21 mouse cellular contexts compared by ENCODE assay signal in the genomic region with DNA sequence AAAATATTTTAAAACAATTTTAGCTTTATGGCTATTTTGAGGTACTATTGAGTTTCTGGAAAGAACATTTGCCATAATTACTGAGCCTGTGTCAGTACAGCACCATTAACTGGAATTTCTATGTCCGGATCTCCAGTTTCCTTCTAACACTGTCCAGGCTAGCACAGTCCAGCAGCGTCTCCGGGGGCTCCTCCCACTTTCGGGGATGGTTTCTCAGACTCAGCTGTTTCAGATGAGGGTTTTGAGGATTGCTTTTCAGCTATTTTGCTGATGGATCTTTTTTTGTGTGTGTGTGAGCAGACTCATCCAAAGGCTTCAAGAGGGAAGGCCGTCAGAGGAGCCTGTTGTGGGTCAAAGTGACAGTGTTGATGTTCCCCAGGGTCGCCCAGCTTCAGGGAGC. TPM values are rescaled to one million over a fixed set of nuclear protein-coding genes. Genes with fewer than 3 reads are reported as not detected.
A peak's percentile ranks its signal among the peaks of the same experiment; 100 is the strongest.
DNase-seq lines count a peak whose midpoint lies in the region; ATAC-seq and TF ChIP-seq lines count a peak whose summit lies in the region.
"Had no signal": no experiment of that assay in that cellular context is flagged by ENCODE, and none has a peak within 500 bp of the region (broad histone marks: within the 10 kb centered on the region; RNA-seq: fewer than 3 reads in every experiment).

No protein-coding gene starts in this region.

- 51% methylated on average over 6 of the region's 6 CpGs for whole genome bisulfite sequencing in lung, postnatal 0 days
- WGBS in stomach, postnatal 0 days = 46% methylated on average over 6 of the region's 6 CpGs
- 82% methylated on average over 6 of the region's 6 CpGs for WGBS in forebrain, embryonic 16.5 days

- peaks cover 8% of the 10 kb centered on the region; the same call in 1 of the 2 replicates for H3K4me1 ChIP-seq in lung, postnatal 0 days (ENCODE audit: insufficient read depth, low read depth, low read length)
- peaks cover 2% of the 10 kb centered on the region; the same call in 1 of the 2 replicates for H3K4me1 ChIP-seq in stomach, postnatal 0 days (replicated peaks; ENCODE audit: control insufficient read depth, insufficient read depth)
- peaks cover 28% of the 10 kb centered on the region for H3K4me1 ChIP-seq in forebrain, embryonic 16.5 days (replicated peaks; ENCODE audit: control insufficient read depth, insufficient read depth, low read length)

- TF ChIP-seq CTCF in lung, postnatal 0 days (IDR thresholded peaks at IDR 0.05) = no peak
- TF ChIP-seq CTCF in stomach, postnatal 0 days (IDR thresholded peaks at IDR 0.05; ENCODE audit: low read depth) = no peak

- DNase-seq in gastrocnemius, adult 18-20 months (ENCODE audit: low spot score) = peak; percentile 30
- DNase-seq in gastrocnemius, postnatal 10 days = no peak
- DNase-seq in kidney, adult 11 months = peak; percentile 15
- DNase-seq in kidney, adult 18-20 months = no peak
- no peak for DNase-seq in lung, postnatal 0 days (ENCODE audit: low spot score)
- DNase-seq in lung, postnatal 4 days = no peak
- DNase-seq in stomach, postnatal 0 days (ENCODE audit: low spot score) = no peak
- DNase-seq: adrenal gland, postnatal 14 days; cerebellum, adult 2 months; layer of hippocampus, postnatal 36 days; thymus, postnatal 14 days had no signal

- H3K4me2 ChIP-seq in lung, postnatal 0 days (replicated peaks; ENCODE audit: low read depth, low read length) = no peak overlapping the region
- no peak overlapping the region for H3K4me2 ChIP-seq in stomach, postnatal 0 days (replicated peaks; ENCODE audit: low read depth)
- no peak overlapping the region for H3K4me2 ChIP-seq in forebrain, embryonic 16.5 days (ENCODE audit: low read length)
- H3K4me2 ChIP-seq: embryonic facial prominence, embryonic 15.5 days; heart, embryonic 15.5 days; hindbrain, embryonic 15.5 days had no signal

- H3K27me3 ChIP-seq in lung, postnatal 0 days (replicated peaks; ENCODE audit: insufficient read depth, low read length) = no peaks in the 10 kb centered on the region
- H3K27me3 ChIP-seq in stomach, postnatal 0 days (ENCODE audit: control insufficient read depth, insufficient read depth, low read length) = no peaks in the 10 kb centered on the region
- no peaks in the 10 kb centered on the region for H3K27me3 ChIP-seq in forebrain, embryonic 16.5 days (replicated peaks; ENCODE audit: control insufficient read depth, insufficient read depth, low read length)
- H3K27me3 ChIP-seq: CH12.LX; embryonic facial prominence, embryonic 15.5 days; heart, embryonic 15.5 days; hindbrain, embryonic 15.5 days had no signal

- H3K9me3 ChIP-seq in lung, postnatal 0 days (ENCODE audit: low read length) = no peaks in the 10 kb centered on the region
- H3K9me3 ChIP-seq in stomach, postnatal 0 days (ENCODE audit: control insufficient read depth, low read length) = no peaks in the 10 kb centered on the region
- H3K9me3 ChIP-seq in forebrain, embryonic 16.5 days (ENCODE audit: control insufficient read depth, low read length) = no peaks in the 10 kb centered on the region
- H3K9me3 ChIP-seq: embryonic facial prominence, embryonic 15.5 days; heart, embryonic 15.5 days; hindbrain, embryonic 15.5 days had no signal

- H3K9ac ChIP-seq in lung, postnatal 0 days (replicated peaks; ENCODE audit: low read depth) = no peak overlapping the region
- H3K9ac ChIP-seq in stomach, postnatal 0 days (ENCODE audit: low read length) = no peak overlapping the region
- H3K9ac ChIP-seq in forebrain, embryonic 16.5 days (replicated peaks; ENCODE audit: low read depth, low read length) = no peak overlapping the region
- H3K9ac ChIP-seq: embryonic facial prominence, embryonic 15.5 days; heart, embryonic 15.5 days; hindbrain, embryonic 15.5 days; liver, embryonic 14.5 days had no signal

- no peaks in the 10 kb centered on the region for H3K36me3 ChIP-seq in lung, postnatal 0 days (ENCODE audit: insufficient read depth, low read length)
- H3K36me3 ChIP-seq in stomach, postnatal 0 days (ENCODE audit: control insufficient read depth, insufficient read depth, low read length) = no peaks in the 10 kb centered on the region; the same call in 1 of the 2 replicates
- no peaks in the 10 kb centered on the region for H3K36me3 ChIP-seq in forebrain, embryonic 16.5 days (ENCODE audit: control insufficient read depth, insufficient read depth)
- H3K36me3 ChIP-seq: embryonic facial prominence, embryonic 15.5 days; heart, embryonic 15.5 days; hindbrain, embryonic 15.5 days had no signal

- H3K4me3 ChIP-seq in lung, postnatal 0 days (ENCODE audit: low read depth, low read length) = no peak overlapping the region
- H3K4me3 ChIP-seq in stomach, postnatal 0 days (ENCODE audit: low read depth, low read length) = no peak overlapping the region
- no peak overlapping the region for H3K4me3 ChIP-seq in forebrain, embryonic 16.5 days (replicated peaks; ENCODE audit: low read length)
- H3K4me3 ChIP-seq: embryonic facial prominence, embryonic 15.5 days; heart, embryonic 15.5 days; hindbrain, embryonic 15.5 days had no signal

- peak overlapping the region; percentile 71; the same call in 1 of the 2 replicates for H3K27ac ChIP-seq in lung, postnatal 0 days (ENCODE audit: low read length)
- peak overlapping the region; percentile 71 for H3K27ac ChIP-seq in stomach, postnatal 0 days (replicated peaks)
- H3K27ac ChIP-seq in forebrain, embryonic 16.5 days (ENCODE audit: low read length) = no peak overlapping the region
- H3K27ac ChIP-seq: embryonic facial prominence, embryonic 15.5 days; hindbrain, embryonic 15.5 days; liver, embryonic 14.5 days had no signal

- no peak for TF ChIP-seq EP300 in lung, postnatal 0 days (IDR thresholded peaks at IDR 0.05)
- no peak for TF ChIP-seq EP300 in stomach, postnatal 0 days (optimal IDR thresholded peaks at IDR 0.05)

- no peak for ATAC-seq in lung, postnatal 0 days
- no peak; the same call in 1 of the 2 replicates for ATAC-seq in stomach, postnatal 0 days (ENCODE audit: low FRiP score, low TSS enrichment)
- ATAC-seq in forebrain, embryonic 16.5 days = no peak

RNA-seq across cellular contexts. Expression of gene Manbal, which starts 4.3 kb away (rescaled TPM):
- 10 to 100 TPM; 15.2 to 15.9 TPM for total RNA-seq in gastrocnemius, adult 18-20 months (2021)
- total RNA-seq in gastrocnemius, postnatal 10 days (2021) = 10 to 100 TPM; 30.1 to 32.2 TPM
- 95.7 and 100 TPM in 2 replicates for polyA plus RNA-seq in lung, postnatal 0 days (2015; fragmentation: Nextera tagmentation; extraction: Ambion mirVana)
- polyA plus RNA-seq in stomach, postnatal 0 days (2015; fragmentation: Nextera tagmentation; extraction: Ambion mirVana) = 68.8 and 68.9 TPM in 2 replicates
- polyA plus RNA-seq in forebrain, embryonic 16.5 days (2015; fragmentation: Nextera tagmentation; extraction: Ambion mirVana) = 97.5 and 105 TPM in 2 replicates

RNA-seq across cellular contexts. Expression of gene Ghrh, which starts 24.4 kb away (rescaled TPM):
- total RNA-seq in gastrocnemius, adult 18-20 months (2021) = not detected
- not detected for total RNA-seq in gastrocnemius, postnatal 10 days (2021)
- polyA plus RNA-seq in lung, postnatal 0 days (2015; fragmentation: Nextera tagmentation; extraction: Ambion mirVana) = 0.70 and 0.79 TPM in 2 replicates
- 0.49 and 0.51 TPM in 2 replicates for polyA plus RNA-seq in stomach, postnatal 0 days (2015; fragmentation: Nextera tagmentation; extraction: Ambion mirVana)
- polyA plus RNA-seq in forebrain, embryonic 16.5 days (2015; fragmentation: Nextera tagmentation; extraction: Ambion mirVana) = 0.80 TPM in 1 of 2 replicates, not detected in the other
- total RNA-seq: adrenal gland, postnatal 14 days; CH12.LX; common myeloid progenitor, adult 5-6 weeks; layer of hippocampus, postnatal 36 days; left cerebral cortex, postnatal 36 days; megakaryocyte, adult 5-6 weeks had no signal
- polyA plus RNA-seq: embryonic facial prominence, embryonic 15.5 days; heart, embryonic 15.5 days; neural tube, embryonic 14.5 days had no signal

RNA-seq across cellular contexts. Expression of gene Src, which starts 46.5 kb away (rescaled TPM):
- total RNA-seq in gastrocnemius, adult 18-20 months (2021) = 1 to 10 TPM; 2.8 to 3.0 TPM
- total RNA-seq in gastrocnemius, postnatal 10 days (2021) = 10 to 100 TPM in 1 of 2 experiments, 1 to 10 TPM in 1; 6.8 to 11.2 TPM
- polyA plus RNA-seq in lung, postnatal 0 days (2015; fragmentation: Nextera tagmentation; extraction: Ambion mirVana) = 16.4 and 18.2 TPM in 2 replicates
- 12.0 and 12.9 TPM in 2 replicates for polyA plus RNA-seq in stomach, postnatal 0 days (2015; fragmentation: Nextera tagmentation; extraction: Ambion mirVana)
- 32.2 and 36.6 TPM in 2 replicates for polyA plus RNA-seq in forebrain, embryonic 16.5 days (2015; fragmentation: Nextera tagmentation; extraction: Ambion mirVana)

Comparison
In these comparisons a context has a peak if more than half of its experiments do, and no peak if none do; other contexts are left out.
1. DNase-seq: peak in gastrocnemius, adult 18-20 months (single experiment) and kidney, adult 11 months (single experiment); none in gastrocnemius, postnatal 10 days (single experiment), kidney, adult 18-20 months (single experiment), lung, postnatal 0 days (single experiment), lung, postnatal 4 days (0 of 2) and stomach, postnatal 0 days (single experiment).